Mouse (Mus musculus): Measurements from ENCODE around the gene Dleu7. TPM values are rescaled to one million over a fixed set of nuclear protein-coding genes. Genes with fewer than 3 reads are reported as not detected.

Dleu7 gene
- polyA plus RNA-seq, 2 experiments: 0.07 TPM; not detected in 1

DNA sequence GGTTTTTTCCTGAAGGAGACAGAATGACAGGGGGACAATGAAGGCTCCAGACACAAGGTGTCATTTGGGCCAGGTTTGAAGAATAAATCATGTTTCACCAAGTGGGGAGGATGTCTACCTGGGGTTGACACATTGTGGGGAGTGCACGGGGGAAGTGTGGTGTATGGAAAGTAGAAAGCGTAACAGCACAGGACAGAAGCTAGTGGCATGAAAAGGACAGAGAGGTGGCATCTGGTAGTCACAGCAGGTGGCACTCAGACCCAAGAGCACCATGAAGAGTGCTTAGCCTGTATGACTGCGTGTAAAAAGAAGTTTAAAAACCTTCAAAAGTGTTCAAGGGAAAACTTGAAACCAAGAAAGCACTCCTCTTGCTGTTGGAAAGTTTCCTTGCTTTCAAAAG, 42.8 kb downstream of the Dleu7 start:
- Histone ChIP-seq H3K36me3 (replicated peaks; ENCODE audit: control insufficient read depth, insufficient read depth, low read depth) (no peaks in the 10 kb centered on the region), H3K4me3 (ENCODE audit: insufficient read depth in 1 of 2, low read depth in 2 of 2, low read length in 2 of 2) (no peak overlapping the region), H3K27ac (no peak overlapping the region), H3K9me3 (ENCODE audit: control insufficient read depth, low read length) (no peaks in the 10 kb centered on the region), H3K9ac (replicated peaks) (no peak overlapping the region), H3K4me1 (replicated peaks; ENCODE audit: control insufficient read depth in 2 of 2, insufficient read depth in 2 of 2, low read length in 1 of 2) (no peaks in the 10 kb centered on the region), H3K27me3 (ENCODE audit: control insufficient read depth, insufficient read depth, low read length) (no peaks in the 10 kb centered on the region), H3K4me2 (ENCODE audit: low read depth) (no peak overlapping the region)
- 63% methylated on average over 3 of the region's 3 CpGs for WGBS (ENCODE audit: insufficient replicate concordance)
- no peak for ATAC-seq (ENCODE audit: insufficient read depth)
- TF ChIP-seq CTCF (IDR thresholded peaks at IDR 0.05; ENCODE audit: low read depth): no peak
- no peak for TF ChIP-seq EP300 (IDR thresholded peaks at IDR 0.05; ENCODE audit: low read depth)
- DNase-seq (ENCODE audit: low read depth in 3 of 3, low spot score in 3 of 3): no peak

DNA sequence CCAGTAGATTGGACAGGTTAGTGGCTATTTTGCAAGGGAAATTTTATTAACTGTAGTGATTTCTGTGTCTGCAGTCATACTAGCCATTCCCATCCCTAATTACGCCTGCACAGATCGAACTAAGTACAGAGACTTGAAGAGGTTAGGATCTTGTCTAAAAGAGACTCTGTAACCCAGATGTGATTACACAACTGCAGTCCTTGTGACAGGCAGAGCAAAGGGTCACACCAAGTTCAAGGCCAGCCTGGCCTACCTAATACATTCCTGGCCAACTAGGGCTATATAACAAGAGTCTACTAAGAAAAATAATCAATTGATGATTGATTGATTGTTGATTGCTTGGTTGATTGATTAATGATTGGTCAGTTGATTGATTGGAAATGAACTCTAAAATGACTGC, 43.6 kb downstream of the Dleu7 start:
- no peak overlapping the region for H3K9ac ChIP-seq (replicated peaks)
- DNase-seq (ENCODE audit: low read depth in 3 of 3, low spot score in 3 of 3): no peak
- H3K27me3 ChIP-seq (ENCODE audit: control insufficient read depth, insufficient read depth, low read length): no peaks in the 10 kb centered on the region
- H3K4me2 ChIP-seq (ENCODE audit: low read depth): no peak overlapping the region
- no peaks in the 10 kb centered on the region for H3K36me3 ChIP-seq (replicated peaks; ENCODE audit: control insufficient read depth, insufficient read depth, low read depth)
- WGBS (ENCODE audit: insufficient replicate concordance): 65% methylated on average over 2 of the region's 2 CpGs
- H3K4me3 ChIP-seq (ENCODE audit: insufficient read depth in 1 of 2, low read depth in 2 of 2, low read length in 2 of 2): no peak overlapping the region
- no peak overlapping the region for H3K27ac ChIP-seq
- H3K9me3 ChIP-seq (ENCODE audit: control insufficient read depth, low read length): no peaks in the 10 kb centered on the region
- H3K4me1 ChIP-seq (replicated peaks; ENCODE audit: control insufficient read depth in 2 of 2, insufficient read depth in 2 of 2, low read length in 1 of 2): no peaks in the 10 kb centered on the region
- TF ChIP-seq EP300 (IDR thresholded peaks at IDR 0.05; ENCODE audit: low read depth) (no peak), CTCF (IDR thresholded peaks at IDR 0.05; ENCODE audit: low read depth) (no peak)
- ATAC-seq (ENCODE audit: insufficient read depth): no peak

DNA sequence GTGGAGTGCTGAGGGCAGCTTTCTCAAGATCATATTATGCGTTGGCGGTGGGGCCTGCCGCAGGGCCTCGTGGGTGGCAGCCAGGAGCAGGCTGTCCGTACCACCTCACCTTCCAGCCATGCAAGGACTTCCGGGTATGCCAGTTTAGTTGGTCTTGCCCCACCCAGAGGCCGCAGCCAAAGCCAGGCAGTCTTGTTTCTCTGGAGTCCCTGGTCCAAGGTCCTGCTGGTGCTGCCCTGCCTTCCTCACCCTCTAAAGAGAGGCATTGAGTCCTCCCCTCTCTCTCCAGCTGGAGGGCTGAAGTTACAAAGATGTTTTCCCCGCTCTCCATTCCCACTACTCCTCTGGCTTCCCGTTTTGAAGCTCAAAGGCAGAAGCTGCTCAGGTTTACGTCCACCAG, 44.1 kb downstream of the Dleu7 start:
- ATAC-seq (ENCODE audit: insufficient read depth) (no peak), DNase-seq (ENCODE audit: low read depth in 3 of 3, low spot score in 3 of 3) (no peak)
- Histone ChIP-seq H3K4me1 (replicated peaks; ENCODE audit: control insufficient read depth in 2 of 2, insufficient read depth in 2 of 2, low read length in 1 of 2) (no peaks in the 10 kb centered on the region), H3K4me2 (ENCODE audit: low read depth) (no peak overlapping the region), H3K36me3 (replicated peaks; ENCODE audit: control insufficient read depth, insufficient read depth, low read depth) (no peaks in the 10 kb centered on the region), H3K27me3 (ENCODE audit: control insufficient read depth, insufficient read depth, low read length) (no peaks in the 10 kb centered on the region), H3K4me3 (ENCODE audit: insufficient read depth in 1 of 2, low read depth in 2 of 2, low read length in 2 of 2) (no peak overlapping the region), H3K27ac (no peak overlapping the region), H3K9me3 (ENCODE audit: control insufficient read depth, low read length) (no peaks in the 10 kb centered on the region), H3K9ac (replicated peaks) (no peak overlapping the region)
- TF ChIP-seq CTCF (IDR thresholded peaks at IDR 0.05; ENCODE audit: low read depth): no peak
- TF ChIP-seq EP300 (IDR thresholded peaks at IDR 0.05; ENCODE audit: low read depth): no peak
- WGBS (ENCODE audit: insufficient replicate concordance): 66% methylated on average over 10 of the region's 10 CpGs

DNA sequence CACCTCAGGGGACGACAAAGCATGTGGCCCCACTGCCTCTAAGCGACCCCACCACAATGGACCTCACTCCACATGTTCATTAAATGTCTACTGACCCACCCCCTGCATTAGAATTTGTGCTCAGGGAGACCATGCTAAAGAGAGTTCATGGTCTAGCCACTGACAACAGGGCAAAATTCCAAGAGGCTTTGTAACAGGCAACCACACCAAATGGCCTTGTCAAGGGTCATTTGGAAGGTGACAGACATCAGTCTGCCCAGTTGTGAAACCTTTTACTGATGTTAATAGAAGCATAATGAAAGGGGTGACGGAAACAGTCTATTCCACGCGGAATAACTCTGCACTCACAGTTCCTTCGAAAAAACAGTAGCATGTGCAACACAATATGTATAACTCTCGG, 44.5 kb downstream of the Dleu7 start:
- Histone ChIP-seq H3K36me3 (replicated peaks; ENCODE audit: control insufficient read depth, insufficient read depth, low read depth) (no peaks in the 10 kb centered on the region), H3K4me3 (ENCODE audit: insufficient read depth in 1 of 2, low read depth in 2 of 2, low read length in 2 of 2) (no peak overlapping the region), H3K4me1 (replicated peaks; ENCODE audit: control insufficient read depth in 2 of 2, insufficient read depth in 2 of 2, low read length in 1 of 2) (no peaks in the 10 kb centered on the region), H3K27ac (no peak overlapping the region), H3K9ac (replicated peaks) (no peak overlapping the region), H3K4me2 (ENCODE audit: low read depth) (no peak overlapping the region), H3K9me3 (ENCODE audit: control insufficient read depth, low read length) (no peaks in the 10 kb centered on the region), H3K27me3 (ENCODE audit: control insufficient read depth, insufficient read depth, low read length) (no peaks in the 10 kb centered on the region)
- ATAC-seq (ENCODE audit: insufficient read depth) (no peak), DNase-seq (ENCODE audit: low read depth in 3 of 3, low spot score in 3 of 3) (no peak)
- 71% methylated on average over 7 of the region's 7 CpGs for WGBS (ENCODE audit: insufficient replicate concordance)
- no peak for TF ChIP-seq EP300 (IDR thresholded peaks at IDR 0.05; ENCODE audit: low read depth)
- no peak for TF ChIP-seq CTCF (IDR thresholded peaks at IDR 0.05; ENCODE audit: low read depth)

DNA sequence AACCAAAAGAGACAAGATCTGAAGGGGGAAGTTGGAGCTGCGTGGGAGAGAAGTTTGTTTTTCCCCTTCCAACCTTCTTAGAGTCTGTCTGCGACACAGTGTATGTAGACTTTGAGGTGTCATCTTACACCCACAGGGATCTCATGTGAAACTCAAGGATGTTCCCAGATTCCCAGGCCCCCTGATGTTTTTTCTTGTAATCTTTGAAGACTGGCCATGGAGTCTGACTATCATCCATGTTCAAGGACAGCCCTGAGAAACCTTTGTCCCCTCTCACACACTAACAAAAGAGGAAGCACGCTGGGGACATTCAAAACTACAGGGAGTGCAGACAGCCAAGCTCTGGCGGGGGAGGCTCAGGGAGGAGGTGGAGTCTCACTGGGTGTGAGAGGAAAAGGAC, 47.3 kb downstream of the Dleu7 start:
- 8% methylated on average over 4 of the region's 4 CpGs for WGBS (ENCODE audit: insufficient replicate concordance)
- Histone ChIP-seq H3K9ac (replicated peaks) (no peak overlapping the region), H3K4me1 (replicated peaks; ENCODE audit: control insufficient read depth in 2 of 2, insufficient read depth in 2 of 2, low read length in 1 of 2) (no peaks in the 10 kb centered on the region), H3K9me3 (ENCODE audit: control insufficient read depth, low read length) (no peaks in the 10 kb centered on the region), H3K27ac (no peak overlapping the region), H3K4me2 (ENCODE audit: low read depth) (no peak overlapping the region), H3K36me3 (replicated peaks; ENCODE audit: control insufficient read depth, insufficient read depth, low read depth) (no peaks in the 10 kb centered on the region), H3K4me3 (ENCODE audit: insufficient read depth in 1 of 2, low read depth in 2 of 2, low read length in 2 of 2) (no peak overlapping the region), H3K27me3 (ENCODE audit: control insufficient read depth, insufficient read depth, low read length) (no peaks in the 10 kb centered on the region)
- TF ChIP-seq CTCF (IDR thresholded peaks at IDR 0.05; ENCODE audit: low read depth) (no peak), EP300 (IDR thresholded peaks at IDR 0.05; ENCODE audit: low read depth) (no peak)
- ATAC-seq (ENCODE audit: insufficient read depth) (no peak), DNase-seq (ENCODE audit: low read depth in 3 of 3, low spot score in 3 of 3) (no peak)

All from liver, embryonic 14.5 days (tissue).